Mouse (Mus musculus) layer of hippocampus, adult 9-11 months (tissue): ENCODE data around the gene Cypt12.

Experiments
- DNase-seq: peaks from one replicate; pipeline ENCODE4 v3.0.0; 2022

Gene Cypt12

DNA sequence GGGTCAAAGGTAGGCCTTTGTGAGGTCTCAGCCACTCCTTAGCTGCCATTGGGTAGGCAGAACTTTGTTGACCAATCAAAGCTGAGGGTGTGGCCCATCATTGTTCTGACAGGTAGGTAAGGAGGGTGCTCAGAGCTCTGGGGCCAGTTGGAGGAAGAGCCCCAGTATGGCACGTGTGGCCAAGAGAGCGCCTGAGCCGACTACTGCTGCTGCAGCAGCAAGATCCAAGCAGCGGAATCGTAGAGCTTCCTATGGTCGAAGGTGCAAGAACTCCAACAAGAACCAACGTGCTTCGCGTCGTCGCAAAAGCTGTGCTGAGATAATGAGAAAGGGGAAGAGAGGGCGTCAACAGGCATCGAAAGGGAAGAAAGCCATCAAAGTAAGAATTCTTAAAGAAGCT is at the start of gene Cypt12:
Cypt12 (plus strand) TSS at position 112 of the 400 bp plus-strand sequence.
- no peak for DNase-seq

GRCm38 (mm10) chr3:17913796-17914195 is 34.4 kb upstream of the Cypt12 start:
- no peak for DNase-seq

DNA sequence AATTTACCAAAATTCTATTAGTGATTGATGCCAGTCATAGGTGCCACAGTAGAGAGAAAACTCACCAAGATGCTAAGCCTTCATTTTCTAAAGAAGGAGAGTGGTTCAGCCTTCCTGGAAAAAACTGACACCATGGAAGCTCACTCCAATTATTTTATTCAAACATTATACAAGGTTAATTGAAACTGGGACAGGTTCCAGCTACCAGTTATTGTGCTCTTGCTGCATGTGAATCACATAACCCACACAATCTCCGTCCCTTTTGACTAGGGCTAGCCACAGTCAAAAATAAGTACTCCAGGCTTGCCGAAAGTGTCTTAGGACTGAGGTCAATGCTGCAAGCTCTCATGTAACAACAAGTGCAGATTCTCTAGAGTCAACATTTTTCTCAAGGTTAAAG is 8.0 kb upstream of the Cypt12 start:
- no peak for DNase-seq
